Mouse (Mus musculus): ENCODE measurements around the gene Ninj2. TPM values are rescaled to one million over a fixed set of nuclear protein-coding genes. Genes with fewer than 3 reads are reported as not detected.
A peak's percentile ranks its signal among the peaks of the same experiment; 100 is the strongest.

Gene Ninj2
- total RNA-seq, 2 experiments from 2014 or later, result 0.67 to 1.3 TPM

DNA sequence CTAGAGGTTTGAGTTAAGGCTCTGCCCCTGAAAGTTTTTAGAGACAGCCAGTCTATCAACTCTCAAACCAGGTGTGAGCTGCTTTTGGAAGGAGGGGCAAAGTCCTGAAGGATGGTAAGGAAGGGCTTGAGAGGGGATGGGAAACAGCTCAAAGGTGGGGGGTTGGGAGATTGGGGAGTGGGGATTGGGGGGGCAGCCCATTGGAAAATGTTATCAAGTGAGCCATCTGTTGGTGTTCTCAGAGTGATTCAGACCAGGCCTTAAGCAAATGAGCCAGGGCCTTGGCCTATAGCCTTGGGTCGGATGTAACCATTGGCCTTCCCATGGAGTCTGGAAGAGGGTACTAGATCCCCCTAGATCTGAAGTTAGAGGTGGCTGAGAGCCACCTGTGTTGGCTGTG, 100.6 kb downstream of the Ninj2 start:
- DNase-seq (ENCODE audit: low spot score in 2 of 2), result no peak

GRCm38 (mm10) chr6:120194305-120194704, 101.2 kb downstream of the Ninj2 start:
- DNase-seq (ENCODE audit: low spot score in 2 of 2), result no peak

GRCm38 (mm10) chr6:120194963-120195362, 101.8 kb downstream of the Ninj2 start:
- DNase-seq (ENCODE audit: low spot score in 2 of 2), result no peak

- peak in 1 of 2 experiments; percentile 30 for DNase-seq (ENCODE audit: low spot score in 2 of 2)
Observed at GRCm38 (mm10) chr6:120196837-120197236, 103.7 kb downstream of the Ninj2 start.

DNA sequence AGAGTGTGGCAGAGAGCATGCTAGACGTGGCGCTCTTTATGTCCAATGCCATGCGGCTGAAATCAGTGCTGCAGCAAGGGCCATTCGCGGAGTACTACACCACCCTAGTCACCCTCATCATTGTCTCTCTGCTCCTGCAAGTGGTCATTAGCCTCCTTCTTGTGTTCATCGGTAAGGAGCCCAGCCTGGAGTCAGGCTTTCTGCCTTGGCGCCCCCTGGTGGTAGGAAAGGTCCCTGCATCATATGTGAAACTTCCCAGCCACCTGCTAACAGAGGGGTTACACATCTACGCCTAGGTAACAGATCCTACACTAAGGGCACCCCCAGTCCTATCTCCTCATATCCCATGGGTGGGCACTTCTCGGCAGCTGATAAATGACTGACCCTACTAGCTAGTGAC, 104.8 kb downstream of the Ninj2 start:
- DNase-seq (ENCODE audit: low spot score in 2 of 2), result peak; percentile 31 to 74

DNA sequence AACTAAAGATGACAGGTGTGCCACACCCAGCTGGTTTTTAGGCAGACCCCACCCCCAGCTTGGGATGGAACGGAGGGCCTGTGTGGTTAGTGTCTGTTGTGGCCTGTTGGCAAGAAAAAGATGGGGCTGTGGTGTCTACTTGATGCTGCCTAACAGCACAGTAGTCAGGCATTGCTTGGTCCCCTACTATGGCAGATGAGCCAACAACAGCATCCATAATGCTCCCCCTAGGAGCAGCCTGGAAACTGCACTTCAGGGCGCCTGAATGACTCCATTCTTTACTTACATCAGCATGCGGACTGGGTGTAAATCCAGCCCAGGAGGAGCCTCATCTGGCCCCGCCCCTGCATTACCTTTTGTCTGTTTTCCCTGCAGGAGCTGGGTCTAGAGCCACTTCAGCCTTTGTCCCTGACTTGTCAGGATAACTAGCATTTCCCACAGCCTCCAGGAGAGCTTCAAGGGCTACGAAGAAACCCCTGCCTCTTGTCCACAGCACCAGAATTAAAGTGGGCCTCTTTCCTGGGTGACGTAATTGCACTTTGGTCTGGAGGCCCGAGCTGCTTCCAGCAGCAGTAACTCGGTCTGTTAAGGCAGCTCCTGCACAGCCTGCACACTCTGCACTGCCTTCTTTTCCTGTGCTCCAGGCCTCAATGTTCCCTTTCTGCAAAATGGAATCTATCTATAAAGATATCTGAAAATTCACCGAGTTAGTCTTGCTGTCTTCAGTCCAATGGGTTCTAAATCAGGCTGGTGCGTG, 106.7 kb downstream of the Ninj2 start:
- no peak for DNase-seq (ENCODE audit: low spot score in 2 of 2)

GRCm38 (mm10) chr6:120201956-120202355, 108.8 kb downstream of the Ninj2 start:
- DNase-seq (ENCODE audit: low spot score in 2 of 2), result no peak

GRCm38 (mm10) chr6:120202406-120202805, 109.3 kb downstream of the Ninj2 start:
- DNase-seq (ENCODE audit: low spot score in 2 of 2), result no peak

GRCm38 (mm10) chr6:120206586-120206985, 113.4 kb downstream of the Ninj2 start:
- no peak for DNase-seq (ENCODE audit: low spot score in 2 of 2)

DNA sequence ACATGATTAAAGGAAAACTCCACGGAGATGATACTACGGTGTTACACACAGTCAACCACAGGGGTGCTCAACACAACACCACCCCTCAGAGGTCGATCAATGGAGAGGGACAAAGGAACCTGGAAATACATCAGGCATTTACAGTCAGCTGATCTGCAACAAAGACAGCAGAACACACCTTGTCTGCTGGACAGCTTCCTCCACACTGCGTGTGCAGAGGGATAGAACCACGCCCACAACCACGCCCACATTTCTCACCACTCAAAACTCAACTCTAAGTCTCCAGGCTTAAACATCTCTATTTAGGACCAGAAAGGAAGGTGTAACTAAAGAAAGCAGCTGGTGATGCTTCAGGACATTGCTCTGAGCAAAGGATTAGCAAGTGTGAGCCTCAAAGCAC, 118.4 kb downstream of the Ninj2 start:
- no peak for DNase-seq (ENCODE audit: low spot score in 2 of 2)

DNA sequence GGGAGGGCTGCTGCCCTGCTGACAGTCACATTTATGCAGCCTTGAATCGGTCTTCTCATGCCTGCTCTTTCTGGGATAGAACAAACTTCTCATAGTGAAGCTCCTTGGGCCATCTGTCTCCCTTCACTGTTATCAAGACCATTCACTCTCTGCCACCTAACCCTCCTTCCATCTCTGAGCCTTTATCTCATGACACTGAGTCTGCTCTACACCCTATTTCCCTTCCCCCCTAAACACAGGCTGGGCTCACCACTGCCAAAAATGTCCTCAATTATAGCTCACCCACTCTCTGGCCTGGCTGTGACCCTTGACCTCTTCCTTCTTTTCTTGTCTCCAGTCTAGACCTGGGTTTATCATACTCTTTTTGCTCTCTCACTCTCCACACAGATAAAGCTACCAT, 123.6 kb downstream of the Ninj2 start:
- no peak for DNase-seq (ENCODE audit: low spot score in 2 of 2)

GRCm38 (mm10) chr6:120219281-120219680, 126.1 kb downstream of the Ninj2 start:
- DNase-seq (ENCODE audit: low spot score in 2 of 2), result no peak

- peak; percentile 11 to 65 for DNase-seq (ENCODE audit: low spot score in 2 of 2)
Observed at GRCm38 (mm10) chr6:120222669-120223068, 129.5 kb downstream of the Ninj2 start.

GRCm38 (mm10) chr6:120225355-120225754, 132.2 kb downstream of the Ninj2 start:
- no peak for DNase-seq (ENCODE audit: low spot score in 2 of 2)

DNA sequence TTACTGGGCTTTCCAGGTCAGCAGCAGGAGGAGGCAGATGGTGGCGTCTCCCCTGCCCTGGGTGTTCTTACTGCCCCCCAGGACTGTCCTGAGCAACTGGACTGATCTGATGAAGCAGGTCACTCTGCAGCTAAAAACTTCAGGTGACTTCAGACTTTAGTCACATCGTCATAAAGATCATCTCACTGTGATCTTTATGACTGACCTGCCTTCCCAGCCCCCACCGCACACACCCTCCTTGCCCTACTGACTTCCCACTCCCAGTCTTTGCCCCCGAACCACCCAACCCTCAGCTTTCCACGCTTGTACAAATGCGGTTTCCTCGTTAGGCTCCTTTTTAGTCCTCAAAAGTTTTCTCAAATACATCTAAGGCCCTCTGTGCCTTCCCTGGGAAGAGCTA, 133.9 kb downstream of the Ninj2 start:
- DNase-seq (ENCODE audit: low spot score in 2 of 2), result no peak

DNA sequence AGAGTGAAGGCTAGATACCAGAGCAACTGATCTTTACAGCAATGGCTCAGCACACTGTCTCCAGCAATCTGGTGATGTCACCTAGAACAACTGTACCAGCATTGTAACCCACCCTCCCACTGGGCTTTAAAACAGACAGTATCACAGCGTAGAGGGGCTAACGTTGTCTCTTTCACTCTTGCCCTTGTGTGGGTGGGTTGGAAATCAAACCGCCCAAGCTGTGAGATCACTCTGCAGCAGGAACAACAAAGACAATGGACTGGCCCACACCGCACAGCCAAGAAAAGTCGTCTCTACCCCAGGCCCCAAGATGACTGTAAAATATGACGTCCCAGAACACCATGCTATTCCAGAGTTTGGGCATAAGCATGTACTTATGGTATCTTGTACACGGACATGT, 136.7 kb downstream of the Ninj2 start:
- DNase-seq (ENCODE audit: low spot score in 2 of 2), result no peak

- no peak for DNase-seq (ENCODE audit: low spot score in 2 of 2)
Observed at GRCm38 (mm10) chr6:120230441-120230840, 137.3 kb downstream of the Ninj2 start.

DNA sequence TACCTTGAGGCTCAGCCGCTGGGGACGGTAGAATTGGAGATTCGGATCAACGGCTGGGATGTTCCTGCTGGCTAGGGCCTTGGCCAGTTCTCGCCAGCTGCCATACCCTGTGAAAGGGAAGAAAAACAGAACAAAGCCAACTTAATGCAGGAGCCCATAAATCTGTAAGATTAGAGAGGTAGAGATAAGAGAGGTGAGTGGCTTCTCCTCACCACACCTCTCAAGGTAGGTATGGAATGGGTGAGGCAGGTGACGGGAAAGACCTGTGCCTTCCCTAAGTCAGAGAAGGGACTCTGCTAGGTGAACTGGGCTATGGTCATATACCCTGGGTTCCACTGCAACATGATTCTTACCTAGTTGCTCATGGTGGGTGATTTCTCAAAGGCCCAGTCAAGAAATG, 139.7 kb downstream of the Ninj2 start:
- no peak for DNase-seq (ENCODE audit: low spot score in 2 of 2)

GRCm38 (mm10) chr6:120235874-120236273, 142.7 kb downstream of the Ninj2 start:
- DNase-seq (ENCODE audit: low spot score in 2 of 2), result no peak

GRCm38 (mm10) chr6:120240461-120240860, 147.3 kb downstream of the Ninj2 start:
- DNase-seq (ENCODE audit: low spot score in 2 of 2), result no peak

DNA sequence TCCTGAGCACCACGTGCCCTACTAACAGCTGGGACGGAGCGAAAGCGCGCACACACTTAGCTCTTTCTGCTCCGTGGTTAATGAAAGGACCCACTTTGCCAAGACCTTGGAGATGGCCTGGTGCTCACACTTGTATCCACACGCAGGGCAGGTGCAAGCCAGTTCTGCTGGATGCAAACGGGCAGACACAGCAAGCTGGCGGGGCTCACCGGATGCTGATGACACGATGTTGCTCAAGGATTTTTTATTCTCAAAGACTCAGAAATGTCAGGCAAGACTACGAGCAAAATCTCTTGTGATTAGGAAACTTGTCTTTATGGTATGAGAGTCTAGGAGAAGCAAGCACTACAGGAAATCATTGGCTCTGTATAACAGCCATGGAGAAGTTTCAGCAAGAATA, 148.3 kb downstream of the Ninj2 start:
- no peak for DNase-seq (ENCODE audit: low spot score in 2 of 2)

GRCm38 (mm10) chr6:120242530-120242929, 149.4 kb downstream of the Ninj2 start:
- DNase-seq (ENCODE audit: low spot score in 2 of 2), result no peak

DNA sequence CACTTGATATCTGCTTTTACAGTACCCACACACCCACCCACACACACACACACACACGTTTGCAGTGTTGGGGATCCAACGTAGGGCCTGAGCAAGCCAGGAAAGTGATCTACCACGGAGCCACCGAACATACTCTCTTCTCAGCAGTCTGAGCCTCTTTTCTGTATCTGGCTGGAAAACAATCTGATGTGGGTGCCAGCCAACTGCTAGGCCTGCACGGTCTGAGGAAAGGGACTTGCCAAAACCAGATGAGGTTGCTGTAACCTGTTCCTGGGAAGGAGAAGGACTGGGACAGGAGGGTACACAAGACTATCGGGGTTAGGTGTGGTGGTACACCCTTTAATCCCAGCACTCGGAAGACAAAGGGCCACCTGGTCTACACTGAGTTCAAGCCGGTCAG, 150.1 kb downstream of the Ninj2 start:
- no peak for DNase-seq (ENCODE audit: low spot score in 2 of 2)
